Mouse (Mus musculus) heart, adult 8-10 months (tissue): ENCODE results near the gene Lix1. TPM values are rescaled to one million over a fixed set of nuclear protein-coding genes. Genes with fewer than 3 reads are reported as not detected.

Source experiments
- DNase-seq: peaks from one replicate; pipeline ENCODE4 v3.0.0; 2022; ENCODE audit warnings: low spot score
- total RNA-seq, 4 experiments: library from RNA; stranded (reverse); gene quantifications; 2 replicates each; pipeline ENCODE4 v1.2.4; 2022

Gene Lix1
- total RNA-seq, result 1 to 10 TPM; 5.2 to 7.3 (median 6.4) TPM

DNA sequence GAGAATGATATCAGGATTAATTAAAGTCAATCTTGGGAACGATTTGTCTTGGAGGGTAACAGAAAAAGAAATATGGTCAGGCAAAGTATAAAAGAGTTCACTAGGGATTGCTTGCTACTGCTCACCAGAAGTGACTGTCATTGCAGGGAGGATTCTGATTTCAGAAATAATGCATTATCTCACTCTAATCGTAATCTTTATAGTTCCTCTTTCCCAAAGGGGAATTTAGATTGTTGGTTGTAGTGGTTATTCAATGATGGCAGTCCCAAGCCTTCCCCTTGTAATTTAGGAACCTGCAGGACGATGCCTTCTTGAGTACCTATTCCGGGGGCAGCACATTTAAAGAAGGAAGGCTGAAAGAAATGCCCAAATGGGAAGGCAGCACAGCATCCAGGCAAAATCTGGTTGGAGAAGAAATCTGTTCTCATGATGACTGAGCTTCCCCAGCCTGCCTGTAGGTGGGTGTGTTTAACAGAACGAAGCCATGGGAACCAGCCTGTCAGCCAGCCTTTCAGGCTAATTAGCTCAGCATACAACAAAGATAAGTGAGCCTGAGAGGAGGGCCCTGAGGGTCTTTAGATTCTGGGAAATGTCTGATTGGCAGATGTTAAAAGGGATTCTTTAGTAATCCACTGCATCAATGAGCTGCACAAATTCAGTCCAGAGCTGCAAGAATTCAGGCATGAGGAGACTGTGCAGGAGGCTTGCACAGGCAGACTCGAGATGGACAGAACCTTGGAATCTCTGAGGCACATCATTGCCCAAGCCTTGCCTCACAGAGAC, at the start of gene Lix1:
TSS of gene Lix1 (plus strand) at position 451 of the 783 bp plus-strand sequence.
- peak; percentile 16 for DNase-seq

DNA sequence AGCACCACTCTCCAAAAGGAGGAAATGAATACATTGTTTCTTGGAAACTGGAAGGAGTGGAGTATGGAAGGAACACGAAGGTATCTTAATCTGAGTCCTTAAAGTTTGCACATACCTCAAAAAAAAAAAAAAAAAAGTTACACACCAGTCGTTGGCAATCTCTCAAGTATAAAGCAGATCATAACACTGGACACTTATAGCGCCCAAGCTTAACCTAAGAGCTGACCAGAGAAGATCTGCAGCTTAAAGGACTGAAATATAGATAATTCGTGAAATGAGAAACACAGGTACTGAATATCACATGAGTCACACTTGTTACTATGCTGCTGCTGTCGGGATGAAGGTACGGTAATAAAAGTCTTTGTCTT, 28.9 kb upstream of the Lix1 start:
- no peak for DNase-seq

DNA sequence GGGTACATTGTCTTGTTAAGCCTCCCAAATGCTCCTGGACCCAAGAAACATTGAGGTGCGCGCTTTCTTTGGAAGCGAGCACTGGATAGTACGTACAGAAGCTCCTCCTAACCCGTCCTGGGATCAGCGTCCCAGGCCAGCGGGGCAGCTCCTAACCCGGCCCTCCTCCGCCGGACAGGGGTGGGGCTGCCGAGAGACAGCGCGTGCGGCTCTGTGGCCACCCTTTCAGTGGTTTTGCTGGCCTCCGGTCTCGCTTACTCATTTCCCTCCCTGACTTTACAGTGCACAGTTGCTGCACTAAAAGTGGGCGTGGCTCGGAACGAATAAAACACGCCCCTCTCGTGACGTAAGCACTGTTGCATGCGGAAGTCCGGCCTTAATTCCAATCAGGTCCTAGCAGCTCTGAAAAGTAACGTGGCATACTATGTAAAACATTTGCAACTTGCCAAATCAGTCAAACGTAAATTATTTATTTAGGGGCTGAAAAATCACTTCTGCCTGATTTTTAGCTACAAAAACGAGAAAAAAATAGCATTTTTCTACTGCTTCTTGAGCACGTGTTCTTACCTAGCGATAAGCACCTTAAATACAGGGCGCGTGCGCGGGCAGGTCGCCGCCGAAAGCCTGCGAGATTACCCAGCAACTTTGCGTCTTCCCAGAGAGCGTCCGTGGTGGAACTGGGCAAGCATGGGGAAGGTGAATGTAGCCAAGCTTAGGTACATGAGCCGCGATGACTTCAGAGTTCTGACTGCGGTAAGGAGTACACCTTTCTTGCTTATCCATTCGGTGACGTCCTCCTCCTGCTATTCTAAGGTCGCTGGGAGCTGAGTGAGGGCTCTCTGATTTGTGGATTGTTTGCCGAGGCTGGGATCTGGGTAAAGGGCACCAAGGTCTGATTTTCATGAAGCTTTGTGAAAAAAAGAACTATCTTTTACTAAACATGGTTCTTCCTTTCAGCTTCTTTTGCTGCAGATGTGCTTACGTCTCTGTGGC, 28.3 kb upstream of the Lix1 start, which contains the start of gene Riok2:
TSS of gene Riok2 (plus strand) at position 392 of the 993 bp plus-strand sequence.
- DNase-seq, result peak; percentile 98

DNA sequence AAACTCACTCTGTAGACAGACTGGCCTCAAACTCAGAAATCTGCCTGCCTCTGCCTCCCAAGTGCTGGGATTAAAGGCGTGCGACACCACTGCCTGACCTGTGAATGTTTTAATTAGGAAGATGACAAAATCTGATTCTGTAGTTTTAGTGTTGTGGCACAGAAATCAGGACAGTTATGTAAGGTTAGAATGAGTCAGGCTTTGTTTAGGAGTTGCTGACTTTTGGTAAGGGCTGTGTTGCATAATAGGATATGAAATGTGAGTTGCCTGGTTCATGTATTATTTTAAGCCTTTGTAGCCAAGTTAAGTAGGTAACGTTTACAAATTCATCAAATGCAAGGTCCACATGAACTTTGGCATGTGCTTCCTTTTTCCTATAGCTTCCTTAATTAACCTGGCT, 26.9 kb upstream of the Lix1 start:
- DNase-seq, result no peak

DNA sequence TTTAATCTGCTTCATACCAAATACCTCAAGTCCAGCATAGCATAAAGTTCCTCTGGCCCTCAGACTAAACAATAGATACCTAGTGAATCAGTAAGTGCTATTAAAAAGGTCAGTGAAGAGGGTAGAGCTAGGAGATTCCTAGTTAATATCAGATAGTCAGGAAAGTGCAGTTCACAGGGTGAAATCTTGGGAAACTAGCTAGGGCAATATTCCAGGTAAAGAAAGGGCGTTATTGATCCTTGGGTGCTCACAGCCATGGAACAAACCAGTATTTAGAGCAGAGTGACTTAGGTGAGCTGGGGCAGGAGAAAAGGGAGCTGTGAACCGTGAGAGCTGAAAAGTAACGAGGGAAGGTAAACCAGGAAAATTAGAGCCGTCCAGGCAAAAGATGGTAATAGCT, 18.8 kb upstream of the Lix1 start:
- no peak for DNase-seq

DNA sequence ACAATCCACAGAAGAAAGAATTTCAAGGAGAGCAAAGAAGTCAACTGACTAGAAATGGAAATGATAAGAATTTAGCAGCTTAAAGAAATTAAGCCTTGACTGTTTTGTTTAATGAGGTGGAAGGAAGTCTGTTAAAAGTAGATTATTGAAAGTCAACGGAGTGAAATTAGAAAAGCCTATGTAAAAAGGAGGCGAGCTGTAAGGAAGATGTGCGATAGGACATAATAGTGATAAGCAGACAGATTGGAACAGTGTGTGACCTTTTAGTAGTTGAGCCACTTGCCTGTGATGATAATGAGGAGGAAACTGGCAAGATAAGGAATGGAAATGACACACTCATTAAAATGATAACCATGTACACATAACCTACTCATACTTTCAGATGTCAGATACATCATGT, 18.0 kb upstream of the Lix1 start:
- no peak for DNase-seq

DNA sequence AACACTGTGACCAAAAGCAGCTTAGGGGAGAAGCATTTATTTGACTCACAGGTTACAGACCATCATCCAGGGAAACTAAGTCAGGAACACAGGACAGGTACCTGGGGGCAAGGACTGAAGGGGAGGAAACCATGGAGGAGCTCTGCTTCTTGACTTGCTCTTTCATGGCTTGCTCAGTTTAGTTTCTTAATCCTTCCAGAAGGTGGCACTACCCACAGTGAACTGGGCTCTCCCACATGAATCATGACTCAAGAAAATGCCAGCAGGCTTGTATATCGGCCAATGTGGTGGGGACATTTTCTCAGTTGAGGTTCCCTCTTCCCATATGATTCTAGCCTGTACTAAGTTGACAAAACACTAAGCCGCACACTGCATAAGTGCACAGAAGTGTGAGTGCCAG, 16.4 kb upstream of the Lix1 start:
- no peak for DNase-seq

DNA sequence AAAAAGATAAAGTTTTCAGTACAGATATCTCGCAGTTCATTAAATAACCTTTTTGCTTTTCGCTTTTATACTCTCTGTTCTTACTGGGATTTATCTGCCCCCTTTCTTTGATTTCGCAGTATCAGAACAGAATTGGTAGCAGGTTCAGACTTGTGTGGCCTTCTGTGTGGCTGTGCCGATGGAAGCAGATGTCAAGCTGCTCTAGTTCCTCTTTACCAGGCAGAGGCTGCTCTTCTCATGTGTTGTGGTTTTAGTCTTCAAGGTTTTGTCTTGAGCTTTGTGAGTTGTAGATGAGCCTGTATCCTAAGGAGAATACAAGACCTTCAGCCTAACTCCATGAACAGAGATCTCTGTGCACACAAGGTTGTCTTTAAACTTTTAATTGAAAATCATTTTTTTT, 10.6 kb upstream of the Lix1 start:
- DNase-seq, result no peak

DNA sequence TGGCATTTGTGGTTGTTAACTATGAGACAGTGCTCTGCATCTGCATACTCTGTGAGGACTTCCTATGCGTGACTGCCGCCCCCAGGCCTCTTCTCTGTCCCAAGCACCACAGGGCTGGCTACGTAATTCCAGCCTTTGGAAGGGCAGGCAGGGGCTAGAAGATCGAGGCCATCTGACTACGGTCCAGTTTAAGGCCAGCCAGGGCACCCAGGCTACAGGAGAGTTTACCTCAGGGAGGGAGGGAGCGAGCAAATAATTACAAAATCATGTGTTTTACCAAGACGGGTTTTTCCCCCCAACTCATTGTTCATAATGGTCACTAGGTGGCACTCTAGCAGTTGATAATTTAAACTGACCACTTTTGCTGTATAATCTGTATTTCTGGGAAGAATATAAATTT, 9.6 kb upstream of the Lix1 start:
- no peak for DNase-seq

DNA sequence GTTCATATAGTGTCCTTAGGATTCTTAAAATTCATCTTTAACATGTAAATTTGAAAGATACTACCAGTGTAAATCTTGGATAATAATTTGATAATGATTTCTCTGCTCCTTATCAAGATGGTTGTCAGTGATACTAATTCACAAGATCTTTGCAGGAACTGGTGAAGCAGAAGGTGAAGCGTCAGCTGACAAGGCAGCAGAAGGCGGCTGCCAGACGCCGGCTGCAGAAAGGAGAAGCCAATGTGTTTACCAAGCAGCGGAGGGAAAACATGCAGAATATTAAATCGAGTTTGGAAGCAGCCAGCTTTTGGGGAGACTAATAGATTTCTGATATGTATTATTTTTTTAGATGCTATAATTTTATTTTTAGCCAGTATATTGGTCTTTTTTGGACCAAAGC, 9.2 kb upstream of the Lix1 start:
- DNase-seq, result no peak

DNA sequence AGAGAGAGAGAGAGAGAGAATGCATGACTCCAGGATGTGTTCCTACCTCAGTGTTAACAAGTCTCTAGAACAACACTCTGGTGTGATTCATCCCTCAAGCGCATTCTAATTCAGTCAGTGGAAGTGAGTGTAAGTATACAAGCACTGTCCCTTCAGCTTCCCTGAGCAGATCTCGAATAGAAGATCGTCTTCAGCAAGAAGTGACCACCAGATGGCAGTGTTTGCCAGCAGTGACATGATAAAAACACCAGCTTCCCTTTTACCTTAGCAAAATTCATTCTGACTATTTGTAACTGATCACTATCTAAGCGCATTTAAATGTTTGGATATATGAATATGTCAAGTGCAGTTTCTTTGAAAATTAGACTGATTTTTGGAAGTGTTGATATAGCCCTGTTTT, 8.1 kb upstream of the Lix1 start:
- DNase-seq, result peak; percentile 79

DNA sequence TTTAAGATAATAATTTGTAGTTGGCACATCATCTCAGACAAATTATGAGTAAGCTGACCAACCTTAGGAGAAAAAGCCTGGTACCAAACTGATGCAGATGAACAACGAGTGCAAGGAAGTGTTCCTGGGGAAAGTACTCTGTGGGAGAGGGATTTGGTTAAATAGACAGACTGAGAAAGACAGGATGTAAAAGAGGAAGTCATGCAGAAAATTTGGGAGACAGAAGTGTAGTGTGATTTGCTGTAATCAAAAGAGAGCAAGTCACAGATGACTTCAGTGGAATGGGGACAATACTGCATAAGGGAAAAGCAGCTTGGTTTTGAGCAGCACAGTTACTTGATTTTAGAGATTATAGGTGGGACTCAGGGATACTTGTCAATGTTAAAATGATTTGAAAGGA, 5.6 kb upstream of the Lix1 start:
- no peak for DNase-seq

DNA sequence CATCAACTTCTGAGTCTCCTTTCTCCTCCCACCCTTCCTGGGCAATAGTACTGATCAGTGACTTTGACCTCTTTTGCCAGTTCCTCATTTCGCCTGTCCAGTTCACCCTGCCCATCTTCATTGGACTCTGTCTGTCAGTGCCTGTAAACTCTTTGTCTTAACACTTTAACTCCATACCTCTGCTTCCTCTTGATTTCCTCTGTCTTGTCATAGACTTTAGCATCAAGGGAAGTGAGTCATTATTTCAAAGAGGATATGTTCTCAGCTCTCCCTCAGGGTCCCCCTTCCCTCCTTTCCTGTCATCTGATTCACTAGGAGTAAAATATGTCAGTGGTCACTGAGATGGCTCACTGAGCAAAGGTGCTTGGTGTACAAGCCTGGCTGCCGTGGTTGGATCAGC, 3.8 kb upstream of the Lix1 start:
- no peak for DNase-seq

DNA sequence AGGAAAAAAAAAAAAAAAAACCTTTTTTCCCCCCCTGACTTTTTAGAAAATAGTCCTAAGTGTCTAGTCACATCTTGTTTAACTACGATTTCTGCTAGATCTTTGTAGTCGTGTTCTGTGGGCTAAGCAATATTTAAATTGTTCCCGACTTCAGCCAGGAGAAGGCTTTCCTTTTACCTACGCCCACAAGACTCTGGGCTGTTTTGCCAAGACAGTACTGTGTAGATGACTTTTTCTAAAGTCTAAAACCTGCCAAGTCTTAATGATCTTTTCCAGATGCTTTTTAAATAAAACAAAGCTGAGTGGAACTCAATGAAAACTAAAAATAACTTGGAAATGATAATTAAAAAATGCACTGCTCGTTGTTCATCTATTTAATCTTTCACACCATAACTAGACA, 566 bp downstream of the Lix1 start:
- no peak for DNase-seq

DNA sequence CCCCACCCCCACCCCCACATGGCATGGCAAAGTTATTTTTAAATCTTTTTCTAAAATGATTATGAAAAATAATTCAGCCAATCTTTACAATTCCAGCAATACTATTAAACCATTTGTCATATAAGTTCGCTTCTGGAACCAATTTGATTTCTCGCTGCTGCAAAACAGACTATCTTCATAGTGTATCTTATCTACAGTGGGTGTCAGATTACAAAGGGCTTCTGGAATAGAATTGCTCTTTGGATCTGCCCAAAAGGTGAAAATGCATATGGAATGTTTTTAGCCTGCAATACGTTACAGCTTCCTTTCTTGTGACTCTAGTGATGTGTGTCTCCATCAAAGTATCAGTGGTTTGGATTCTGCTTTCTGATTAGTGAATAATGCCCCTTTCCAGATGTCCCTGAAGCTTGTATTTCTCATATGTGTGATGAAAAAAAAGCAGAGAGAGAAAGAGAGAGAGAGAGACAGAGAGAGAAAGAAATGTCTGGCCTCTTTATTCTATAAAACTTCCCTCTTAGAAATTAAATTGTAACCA, 1.2 kb downstream of the Lix1 start:
- no peak for DNase-seq

DNA sequence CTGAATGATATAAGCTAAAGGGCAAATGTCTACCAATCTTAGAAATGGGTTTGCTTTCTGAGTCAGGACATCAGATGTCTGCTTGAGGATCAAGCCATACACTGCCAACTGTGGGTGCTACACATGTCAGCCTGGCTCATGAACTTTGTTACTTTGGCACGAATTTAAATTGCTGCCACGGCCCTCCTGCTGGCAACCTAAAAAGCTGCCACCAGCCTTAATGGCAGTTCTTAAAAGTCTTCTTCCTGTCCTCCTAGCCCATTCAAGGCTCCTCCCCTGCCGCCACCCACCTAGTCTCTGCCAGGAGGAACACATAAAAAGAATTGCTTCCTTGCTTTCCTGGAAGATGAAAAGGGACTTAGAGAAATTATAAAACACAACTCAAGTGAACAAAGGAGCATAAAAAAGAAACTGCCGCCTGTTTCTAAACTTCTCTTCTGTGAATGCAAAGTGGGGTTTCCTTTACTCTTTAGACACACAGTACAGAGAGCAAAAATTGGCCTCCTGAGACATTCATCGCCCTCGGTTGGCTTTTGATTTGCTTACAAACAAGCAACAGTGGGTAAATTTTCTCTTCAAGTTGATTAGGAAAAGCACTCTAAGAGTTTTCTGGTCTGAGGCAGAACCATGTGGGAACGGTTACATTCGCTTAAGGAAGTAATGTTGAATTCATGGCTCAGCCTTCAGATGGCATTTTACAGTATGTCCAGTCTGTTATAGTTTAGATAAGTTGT, 2.5 kb downstream of the Lix1 start:
- DNase-seq, result no peak

DNA sequence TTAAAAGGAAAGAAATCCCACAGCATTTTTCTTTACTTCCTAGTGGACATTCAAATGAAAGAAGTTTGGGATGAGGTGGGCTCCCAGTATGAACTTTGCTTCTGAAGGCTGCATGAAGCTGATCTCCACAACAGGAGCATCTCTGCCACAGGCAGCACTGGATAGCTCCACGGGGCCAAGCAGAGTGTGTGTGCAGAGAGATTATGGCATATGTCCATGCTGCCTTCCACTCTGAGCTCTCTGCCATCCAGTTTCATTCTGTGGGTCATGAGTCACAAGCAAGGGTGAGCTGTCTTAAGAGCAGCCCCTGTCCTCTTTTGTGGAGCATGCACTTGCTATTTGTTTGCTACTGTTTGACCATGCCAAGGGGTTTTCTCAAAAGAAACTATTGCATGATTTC, 3.1 kb downstream of the Lix1 start:
- DNase-seq, result no peak

DNA sequence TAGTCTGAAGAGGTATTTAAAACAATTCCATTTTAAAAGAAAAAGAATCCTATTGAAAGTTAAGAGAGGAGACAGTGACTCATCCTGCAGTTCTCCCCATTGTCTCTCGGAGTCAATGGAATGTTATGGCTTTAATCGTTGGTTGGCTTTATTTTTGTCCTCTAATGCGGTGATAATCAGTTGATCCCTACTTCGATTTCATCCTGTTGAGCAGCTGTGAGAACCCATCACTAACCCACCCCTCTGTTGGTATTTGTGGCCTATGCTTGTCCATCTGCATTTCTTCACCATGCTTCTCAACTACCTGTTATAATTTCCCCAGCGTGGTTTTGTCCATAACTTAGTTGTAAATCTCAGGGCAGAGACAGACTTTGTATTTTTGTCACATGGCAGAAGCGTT, 5.7 kb downstream of the Lix1 start:
- no peak for DNase-seq

DNA sequence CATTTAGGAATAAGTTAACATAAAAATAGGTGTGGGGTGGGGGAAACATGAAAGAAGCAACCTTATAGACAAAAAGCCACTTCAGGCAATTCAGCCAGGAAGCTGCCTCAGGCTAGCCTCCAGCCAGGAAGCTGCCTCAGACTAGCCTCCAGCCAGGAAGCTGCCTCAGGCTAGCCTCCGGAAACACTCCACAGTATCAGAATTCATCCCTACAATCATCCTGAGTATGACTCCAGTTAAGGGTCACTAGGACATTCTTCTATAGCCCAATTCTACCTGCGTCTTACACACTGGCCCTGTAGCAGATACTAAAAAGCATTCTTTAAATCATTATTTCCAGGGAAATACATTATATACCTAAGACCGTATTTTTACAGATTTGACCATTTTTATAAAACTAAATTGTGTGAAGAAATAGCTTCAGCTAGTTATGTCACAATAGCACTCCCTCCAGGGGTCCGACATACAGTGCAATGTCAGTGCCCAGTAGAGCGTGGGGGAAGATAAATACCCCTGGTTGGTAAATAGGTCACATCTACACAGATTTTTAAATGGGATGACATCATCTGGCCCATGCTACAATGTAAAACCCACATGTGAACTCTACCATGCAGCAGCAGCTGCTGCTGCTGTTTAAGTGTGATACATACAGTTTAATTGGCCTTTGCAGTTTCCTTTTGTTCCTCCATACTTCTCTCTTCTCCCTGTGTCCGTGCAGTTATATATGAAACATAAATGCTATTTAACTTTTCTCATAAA, 6.4 kb downstream of the Lix1 start:
- no peak for DNase-seq

DNA sequence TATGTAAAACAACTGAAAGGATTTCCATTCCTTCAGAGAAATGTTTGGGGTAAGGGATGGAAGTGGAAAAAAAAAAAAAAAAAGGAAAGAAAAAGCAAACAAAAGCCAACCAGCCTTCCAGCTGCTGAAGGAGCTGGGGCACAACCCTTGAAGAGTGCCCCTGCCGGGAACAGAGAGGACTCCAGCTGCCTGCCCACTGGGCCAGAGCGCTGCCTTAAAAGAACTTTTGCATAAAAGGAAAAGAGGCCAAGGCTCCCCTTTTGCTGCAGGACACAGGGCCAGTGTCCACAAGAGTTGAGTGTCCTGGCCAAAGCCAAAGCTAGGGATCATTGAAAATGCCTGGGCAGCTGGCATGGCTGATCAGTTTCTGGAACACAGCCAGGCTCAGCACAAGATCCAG, 7.1 kb downstream of the Lix1 start:
- no peak for DNase-seq

DNA sequence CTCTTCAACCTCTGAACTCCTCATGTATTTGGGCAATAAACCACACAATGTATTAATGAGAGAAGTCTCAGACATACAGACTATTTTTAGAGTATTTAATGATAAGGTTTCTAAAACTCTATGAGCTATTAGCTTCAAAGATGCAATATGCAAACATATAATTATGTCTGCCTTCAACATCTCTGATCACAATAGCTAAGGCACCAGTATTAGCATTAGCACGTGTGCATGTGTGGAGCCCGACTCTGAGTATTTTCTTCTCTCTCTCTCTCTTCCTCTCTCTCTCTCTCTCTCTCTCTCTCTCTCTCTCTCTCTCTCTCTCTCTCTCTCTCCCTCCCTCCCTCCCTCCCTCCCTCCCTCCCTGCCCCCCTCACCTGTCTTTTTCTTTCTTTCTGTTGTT, 9.0 kb downstream of the Lix1 start:
- DNase-seq, result no peak
